Mouse (Mus musculus): ENCODE measurements around the gene Cmtm6. TPM values are rescaled to one million over a fixed set of nuclear protein-coding genes. Genes with fewer than 3 reads are reported as not detected.
"Not testable (repeated sequence)": the region's sequence is repeated elsewhere in the genome, so short reads cannot be mapped to it uniquely, and the experiment has no call there.

Gene Cmtm6
- total RNA-seq, 2 experiments from 2014 or later: 22.0 to 22.4 TPM

DNA sequence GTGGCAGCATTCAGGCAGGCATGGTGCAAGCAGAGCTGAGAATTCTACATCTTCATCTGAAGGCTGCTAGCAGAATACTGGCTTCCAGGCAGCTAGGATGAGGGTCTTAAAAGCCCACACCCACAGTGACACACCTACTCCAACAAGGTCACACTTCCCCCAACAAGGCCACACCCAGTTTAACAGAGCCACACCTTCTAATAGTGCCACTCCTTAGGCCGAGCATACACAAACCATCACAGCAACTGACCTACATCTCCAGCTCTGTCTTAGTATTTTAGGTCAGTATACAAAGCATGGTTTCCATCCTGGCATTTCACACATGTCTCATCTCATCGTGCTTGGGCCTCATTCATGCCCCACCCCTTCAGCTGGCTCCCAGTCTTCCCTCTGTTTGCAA, 2.5 kb upstream of the Cmtm6 start:
- DNase-seq (ENCODE audit: low spot score in 2 of 2): not testable (repeated sequence)

DNA sequence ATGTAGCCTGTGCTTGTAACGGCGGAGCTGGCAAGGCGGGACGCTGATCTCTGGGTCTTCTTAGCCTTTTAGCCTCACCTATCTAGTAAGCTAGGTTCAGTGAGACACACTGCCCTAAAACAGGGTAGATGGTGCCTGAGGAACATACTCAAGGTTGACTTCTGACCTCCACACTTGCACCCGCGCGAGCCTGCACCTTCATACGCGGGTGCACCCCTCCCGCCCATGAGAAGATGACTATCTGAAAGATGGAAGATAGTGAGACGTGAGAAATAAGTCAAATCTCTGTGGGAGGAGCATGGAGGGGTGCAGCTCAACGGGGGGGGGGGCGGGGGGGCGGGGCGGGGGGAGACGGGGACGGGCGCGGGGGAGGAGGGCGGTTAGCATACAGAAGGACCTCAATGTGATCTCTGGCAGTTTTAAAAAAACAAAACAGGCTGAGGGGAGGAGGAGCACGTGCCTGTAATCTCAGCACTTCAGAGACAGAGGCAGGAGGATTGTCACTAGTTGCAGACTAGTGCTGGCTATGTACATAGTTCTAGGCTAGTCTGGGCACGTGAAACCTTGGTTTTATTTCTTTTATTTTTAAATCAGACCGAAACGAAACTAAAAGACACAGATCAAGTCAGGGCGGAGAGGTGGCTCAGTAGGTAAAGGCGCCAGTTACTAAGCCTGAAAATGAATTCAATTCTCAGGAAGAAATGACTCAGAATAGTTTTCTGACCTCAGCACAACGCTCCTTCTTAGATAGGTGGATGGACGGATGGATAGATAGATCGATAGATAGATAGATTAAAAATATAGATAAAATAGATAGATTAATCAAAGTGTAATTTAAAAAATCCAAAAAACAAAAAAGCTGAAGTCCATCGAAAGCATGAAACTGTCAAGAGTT, 758 bp upstream of the Cmtm6 start:
- no peak for DNase-seq (ENCODE audit: low spot score in 2 of 2)

DNA sequence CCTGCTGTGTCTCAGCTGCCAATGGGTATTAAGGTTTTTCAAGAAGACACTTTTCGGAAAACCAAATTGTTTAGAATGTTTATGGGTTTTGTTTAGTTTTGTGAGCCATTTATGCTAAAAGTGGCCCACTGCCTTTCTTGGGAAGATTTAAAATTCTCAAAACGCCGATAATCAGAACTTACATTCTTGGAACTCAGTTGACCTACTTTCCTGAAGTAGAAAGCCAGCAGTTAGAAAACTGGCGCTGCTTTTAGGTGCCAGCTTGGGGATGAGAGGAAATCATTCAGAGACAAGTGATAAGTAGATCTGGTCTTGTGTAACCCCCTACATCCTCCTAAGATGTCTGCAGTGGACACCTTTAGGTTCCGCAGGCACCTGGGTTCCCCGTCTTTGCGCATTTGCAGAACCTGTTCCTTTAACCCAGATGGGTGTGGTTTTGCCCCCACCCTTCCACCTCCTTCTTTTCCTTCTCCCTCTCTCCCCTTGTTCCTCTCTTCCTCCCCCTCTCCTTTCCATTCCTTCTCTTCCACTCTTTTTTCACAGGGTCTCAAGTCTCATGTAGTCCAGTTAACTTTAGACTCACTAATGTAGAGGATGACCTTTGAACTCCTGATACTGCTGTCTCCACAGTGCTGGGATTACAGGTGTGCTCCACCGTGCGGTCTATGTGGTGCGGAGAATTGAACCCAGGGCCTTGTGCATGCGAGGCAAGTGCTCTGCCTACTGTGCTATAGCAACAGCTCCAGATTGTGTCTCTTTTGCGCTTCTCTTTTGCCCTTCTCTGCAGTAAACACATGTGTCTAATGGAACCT, 1.2 kb downstream of the Cmtm6 start:
- no peak for DNase-seq (ENCODE audit: low spot score in 2 of 2)

DNA sequence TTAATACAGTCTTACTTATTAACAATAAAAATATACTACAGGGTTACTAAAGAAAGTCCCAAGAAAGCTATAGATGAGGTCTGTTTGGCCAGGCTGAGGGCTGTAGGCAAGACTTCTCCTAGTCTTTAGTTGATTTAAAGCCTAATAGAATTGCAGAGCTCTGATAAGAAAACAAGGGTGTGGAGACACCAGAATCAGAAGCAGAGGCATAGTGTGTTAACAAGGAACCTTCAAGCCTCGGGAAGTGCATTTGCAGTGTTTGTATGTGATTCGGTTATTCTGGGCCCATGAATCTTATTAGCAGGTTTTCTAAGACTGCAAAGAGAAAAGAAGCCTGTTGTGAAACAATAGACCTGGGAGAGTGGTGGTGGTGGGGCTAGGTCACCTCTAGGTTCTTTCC, 2.3 kb downstream of the Cmtm6 start:
- no peak for DNase-seq (ENCODE audit: low spot score in 2 of 2)

DNA sequence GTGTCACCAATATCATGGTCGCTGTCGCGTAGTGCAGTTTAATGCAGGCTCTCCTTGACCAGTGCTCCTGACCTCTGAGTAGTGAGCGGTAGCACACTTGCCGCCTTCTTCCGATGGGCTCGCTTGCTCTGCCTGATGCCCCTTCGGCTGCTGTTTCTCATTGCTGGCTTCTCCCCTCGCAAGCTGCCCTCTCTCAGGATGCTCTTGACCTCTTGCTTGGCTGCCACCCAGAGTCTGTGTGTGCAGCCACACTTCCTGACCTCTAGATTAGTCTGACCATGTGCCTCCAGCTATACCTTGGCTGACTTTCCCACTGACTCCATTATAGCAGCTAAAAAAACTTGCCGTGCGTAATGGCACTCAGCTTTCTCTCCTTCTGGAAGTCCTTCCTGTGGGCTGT, 5.5 kb downstream of the Cmtm6 start:
- DNase-seq (ENCODE audit: low spot score in 2 of 2): no peak

DNA sequence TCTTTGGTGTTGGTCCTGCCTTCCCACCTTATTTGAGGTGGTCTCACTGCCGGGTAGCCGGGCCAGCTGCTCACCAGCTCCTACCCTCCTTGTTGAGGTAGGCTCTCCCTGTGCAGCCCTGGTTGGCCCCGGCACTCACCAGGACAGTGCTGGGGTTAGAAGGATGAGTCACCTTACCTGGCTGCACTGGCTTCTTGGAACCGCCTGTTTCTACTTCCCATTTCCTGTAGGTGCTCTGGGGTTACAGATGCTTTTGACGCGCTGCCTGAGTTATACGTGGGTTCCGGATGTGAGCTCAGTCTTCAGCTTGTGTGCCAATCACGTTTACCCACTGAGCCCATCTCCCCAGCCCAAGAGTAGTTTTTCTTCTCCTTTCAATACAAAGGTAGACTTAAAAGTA, 9.4 kb downstream of the Cmtm6 start:
- DNase-seq (ENCODE audit: low spot score in 2 of 2): no peak

DNA sequence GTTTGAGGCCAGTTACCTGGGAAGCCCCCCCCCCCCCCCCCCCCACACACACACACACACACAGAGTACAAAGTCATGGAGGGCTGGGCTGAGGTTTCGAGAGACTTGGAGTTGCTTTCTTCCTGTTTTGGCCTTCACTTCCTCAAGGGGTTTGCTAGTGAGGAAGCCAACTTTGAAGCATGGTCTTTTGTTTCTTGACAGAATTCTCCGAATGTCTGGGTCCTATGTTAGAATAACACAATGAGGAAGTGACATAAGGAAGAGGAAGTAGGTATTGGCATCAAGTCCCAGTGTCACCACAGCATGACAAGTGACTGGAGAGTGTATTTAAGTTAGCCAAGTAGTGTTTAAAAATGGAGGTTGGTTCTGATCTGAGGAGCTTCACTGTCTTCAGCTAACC, 11.8 kb downstream of the Cmtm6 start:
- DNase-seq (ENCODE audit: low spot score in 2 of 2): no peak

DNA sequence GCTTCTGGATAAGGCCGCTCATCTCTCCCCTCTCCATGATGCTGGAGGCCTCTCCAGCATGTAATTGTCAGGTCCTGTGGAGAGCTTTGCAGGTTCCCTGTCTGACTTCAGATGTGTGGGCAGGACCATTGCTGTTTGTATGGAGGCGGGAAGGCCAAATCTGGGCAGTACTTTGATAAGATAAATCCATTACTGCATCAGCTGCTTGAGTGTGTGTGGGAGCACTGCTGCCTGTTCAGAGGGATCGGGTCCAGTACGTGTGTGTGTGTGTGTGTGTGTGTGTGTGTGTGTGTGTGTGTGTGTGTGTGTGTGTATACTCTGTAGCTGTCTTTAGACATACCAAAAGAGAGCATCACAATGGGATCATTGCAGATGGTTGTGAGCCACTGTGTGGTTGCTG, 14.2 kb downstream of the Cmtm6 start:
- DNase-seq (ENCODE audit: low spot score in 2 of 2): no peak

DNA sequence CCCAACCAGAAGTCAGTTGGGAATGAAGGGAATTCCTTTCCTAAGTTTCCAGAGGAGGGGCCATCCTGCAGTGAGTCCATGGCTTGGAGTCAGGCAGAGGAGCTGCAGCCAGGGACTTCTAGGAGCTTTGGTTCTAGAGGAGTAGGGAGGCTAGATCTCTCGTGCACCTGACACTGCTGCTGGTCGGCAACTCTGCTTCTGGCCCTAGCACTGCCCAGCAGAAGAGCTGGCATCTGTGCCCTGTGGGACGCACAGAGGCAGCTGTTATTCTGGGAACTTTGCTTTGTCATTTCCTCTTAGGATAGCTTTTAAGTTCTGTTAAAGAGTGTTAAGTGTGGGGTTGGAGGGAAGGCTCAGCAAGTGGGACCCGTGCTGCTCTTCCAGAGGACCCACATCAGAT, 14.7 kb downstream of the Cmtm6 start:
- no peak for DNase-seq (ENCODE audit: low spot score in 2 of 2)

DNA sequence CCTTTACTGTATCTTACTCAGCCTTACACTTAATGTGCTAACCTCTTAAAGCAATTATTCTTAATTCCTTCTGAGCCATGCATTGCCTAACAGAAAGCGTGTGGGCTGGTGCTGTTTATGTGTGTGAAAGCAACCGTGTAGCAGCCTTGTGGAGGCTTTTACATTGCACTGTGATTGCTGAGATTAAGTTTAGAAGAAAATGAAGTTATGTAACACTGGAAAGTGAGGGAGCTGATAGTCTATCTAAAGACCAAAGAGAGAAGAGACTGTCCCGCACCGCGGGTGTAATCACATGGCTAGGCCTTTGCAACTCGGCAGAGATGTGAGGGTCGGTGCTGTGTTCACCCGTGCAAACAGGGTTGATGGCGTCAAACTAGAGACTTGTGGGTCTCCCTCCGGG, 16.1 kb downstream of the Cmtm6 start:
- DNase-seq (ENCODE audit: low spot score in 2 of 2): no peak

DNA sequence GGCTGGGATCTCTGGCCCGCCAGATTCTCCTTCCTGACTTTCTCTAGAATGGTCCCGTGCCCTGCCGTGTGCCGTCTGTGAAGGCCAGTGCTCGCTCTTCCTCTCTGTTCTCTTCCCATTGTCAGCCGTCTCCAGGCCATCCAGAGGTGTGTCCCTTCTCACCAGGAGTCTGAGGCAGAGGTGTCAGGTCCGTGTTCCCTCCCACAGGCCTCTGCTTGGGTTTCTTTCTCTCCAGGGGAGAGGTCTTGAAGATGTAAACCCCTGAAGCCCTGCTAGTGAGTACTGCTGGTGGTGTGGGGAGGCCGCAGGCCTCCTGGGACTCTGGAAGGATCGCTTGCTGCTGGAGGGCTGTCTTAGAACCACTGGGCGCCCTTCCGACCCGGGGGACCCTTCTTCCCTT, 16.6 kb downstream of the Cmtm6 start:
- no peak for DNase-seq (ENCODE audit: low spot score in 2 of 2)

DNA sequence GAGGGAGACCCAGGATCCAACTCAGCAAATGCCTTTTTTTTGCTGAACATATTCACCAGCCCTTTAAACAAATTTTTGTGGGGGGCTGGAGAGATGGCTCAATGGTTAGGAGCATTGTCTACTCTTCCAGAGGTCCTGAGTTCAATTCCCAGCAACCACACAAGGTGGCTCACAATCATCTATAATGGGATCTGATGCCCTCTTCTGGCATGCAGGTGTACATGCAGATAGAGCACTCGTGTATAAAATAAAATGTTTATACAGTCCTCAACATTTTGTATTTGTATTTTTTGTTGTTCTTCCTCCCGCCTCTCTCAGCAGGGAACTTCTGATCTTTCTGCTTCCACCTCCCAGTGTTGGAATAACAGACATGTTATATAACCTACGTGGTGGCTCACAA, 20.7 kb downstream of the Cmtm6 start:
- DNase-seq (ENCODE audit: low spot score in 2 of 2): no peak

DNA sequence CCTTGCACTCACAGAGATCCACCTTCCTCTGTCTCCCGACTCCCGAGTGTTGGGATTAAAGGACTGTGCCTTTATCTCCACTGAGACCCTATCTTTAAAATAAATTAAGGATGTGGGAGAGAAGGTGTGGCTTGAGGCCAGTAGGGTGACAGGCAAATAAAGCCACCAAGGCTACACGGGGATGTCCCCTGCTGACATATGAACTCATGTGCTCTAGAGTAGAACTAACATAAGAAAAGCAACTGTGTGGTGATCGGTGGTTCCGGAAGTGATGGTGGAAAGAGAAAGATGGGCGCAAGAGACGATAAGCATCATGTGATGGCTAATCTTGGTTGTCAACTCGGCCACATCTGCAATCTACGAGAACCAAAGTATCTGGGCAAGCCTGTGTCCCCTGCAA, 21.4 kb downstream of the Cmtm6 start:
- DNase-seq (ENCODE audit: low spot score in 2 of 2): no peak

DNA sequence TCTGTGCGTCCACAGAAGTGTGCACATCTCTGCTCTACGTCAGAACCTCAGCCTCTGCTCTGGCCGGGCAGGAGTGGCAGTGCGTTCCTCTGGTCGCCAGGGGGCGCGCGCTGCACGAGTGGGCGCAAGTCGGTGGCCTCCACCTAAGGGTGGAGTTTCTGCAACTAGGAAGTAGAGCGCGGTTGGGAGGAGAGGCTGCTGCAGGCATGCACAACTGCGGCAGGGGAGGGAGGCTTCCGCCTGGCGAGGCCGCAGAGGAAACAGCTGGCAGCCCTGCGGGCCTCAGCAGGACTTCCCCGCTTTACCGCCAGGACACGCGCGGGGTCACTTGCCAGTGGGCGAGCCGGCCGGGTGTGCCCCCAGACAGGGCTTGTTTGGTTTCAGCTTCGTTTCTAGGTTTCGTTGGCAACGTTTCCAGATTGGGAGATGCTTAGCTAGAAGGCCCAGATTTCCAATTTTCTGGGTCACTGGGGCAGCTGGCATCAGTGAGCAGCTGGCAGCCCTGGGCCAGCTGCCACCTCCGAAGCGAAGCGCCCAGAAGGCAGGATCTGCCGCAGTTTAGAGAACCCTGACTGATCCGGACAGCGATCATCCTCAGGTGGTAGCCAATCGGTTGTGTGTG, 22.1 kb downstream of the Cmtm6 start:
- DNase-seq (ENCODE audit: low spot score in 2 of 2): peak; percentile 88 to 92

DNA sequence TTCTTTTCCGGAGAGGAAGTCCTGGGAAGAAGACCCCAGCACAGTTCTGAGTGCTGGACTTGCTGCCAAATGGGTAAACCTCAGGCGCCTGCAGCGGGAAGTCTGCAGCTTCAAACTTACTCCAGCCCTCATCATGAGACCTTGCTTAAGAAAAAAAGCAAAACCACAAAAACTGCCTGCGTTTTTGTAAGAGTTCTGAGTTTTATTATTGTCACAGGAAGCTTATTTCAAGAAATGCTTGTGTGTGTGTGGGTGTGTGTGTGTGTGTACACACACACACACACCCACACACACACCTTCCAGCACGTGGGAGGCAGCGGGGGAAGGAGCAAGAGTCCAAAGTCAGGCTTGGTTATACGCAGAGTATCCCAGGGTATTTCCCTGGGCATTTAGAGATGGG, 27.4 kb downstream of the Cmtm6 start:
- no peak for DNase-seq (ENCODE audit: low spot score in 2 of 2)

DNA sequence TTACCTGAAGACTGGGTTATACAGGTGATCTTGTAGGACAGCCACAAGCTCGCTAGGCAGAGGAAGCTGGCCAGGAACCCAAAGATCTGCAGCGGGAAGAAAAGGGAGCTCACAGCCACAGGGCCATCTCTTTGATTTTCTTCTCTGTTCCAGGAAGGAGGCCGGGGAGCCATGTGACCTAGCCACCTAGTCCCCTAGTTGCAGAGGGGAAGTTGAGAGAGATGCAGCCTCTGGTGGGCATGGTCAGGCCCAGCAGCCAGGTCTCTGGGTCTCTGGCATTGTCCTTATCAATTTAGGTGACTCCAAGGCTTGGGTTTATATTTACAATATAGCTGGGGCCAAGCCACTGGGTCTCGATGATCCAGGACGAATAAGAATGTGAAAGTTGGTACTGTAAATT, 27.9 kb downstream of the Cmtm6 start:
- DNase-seq (ENCODE audit: low spot score in 2 of 2): no peak

DNA sequence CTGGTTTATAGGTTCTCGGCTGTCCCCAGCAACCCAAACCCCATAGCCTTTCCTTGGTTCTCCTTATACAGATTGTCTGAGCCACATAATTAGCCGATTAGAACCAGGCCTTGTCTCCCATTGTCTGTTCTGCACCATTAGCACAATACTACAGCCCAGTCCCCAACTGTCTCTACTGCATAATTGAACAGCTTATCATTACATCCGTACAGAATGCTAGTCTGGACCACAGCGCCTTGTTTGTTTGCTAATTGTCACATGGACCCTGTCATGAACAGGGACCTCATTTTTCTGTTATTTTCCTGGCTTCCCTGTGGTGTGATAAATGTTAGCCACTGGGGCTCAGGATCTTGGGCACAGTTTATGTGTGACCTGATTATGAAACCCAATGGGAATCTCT, 29.0 kb downstream of the Cmtm6 start:
- no peak for DNase-seq (ENCODE audit: low spot score in 2 of 2)

DNA sequence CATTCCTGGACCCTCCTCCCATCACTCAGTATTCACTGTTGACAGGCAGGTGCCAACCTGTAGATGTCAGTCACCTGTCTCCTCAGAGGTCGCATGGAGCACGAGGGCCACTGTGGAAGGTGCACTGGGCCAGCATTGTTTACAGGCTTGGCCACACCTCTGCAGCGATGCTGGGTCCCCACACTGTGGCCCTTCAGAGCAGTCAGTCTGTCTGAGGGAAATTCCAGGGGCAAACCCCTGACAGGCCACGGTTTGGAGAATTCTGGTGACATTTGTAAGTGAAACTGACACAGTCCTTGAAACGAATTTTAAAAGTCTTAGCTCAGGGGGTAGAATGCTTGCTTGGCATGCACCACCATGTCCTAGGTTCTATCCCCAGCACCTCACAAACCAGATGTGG, 29.4 kb downstream of the Cmtm6 start:
- no peak for DNase-seq (ENCODE audit: low spot score in 2 of 2)

DNA sequence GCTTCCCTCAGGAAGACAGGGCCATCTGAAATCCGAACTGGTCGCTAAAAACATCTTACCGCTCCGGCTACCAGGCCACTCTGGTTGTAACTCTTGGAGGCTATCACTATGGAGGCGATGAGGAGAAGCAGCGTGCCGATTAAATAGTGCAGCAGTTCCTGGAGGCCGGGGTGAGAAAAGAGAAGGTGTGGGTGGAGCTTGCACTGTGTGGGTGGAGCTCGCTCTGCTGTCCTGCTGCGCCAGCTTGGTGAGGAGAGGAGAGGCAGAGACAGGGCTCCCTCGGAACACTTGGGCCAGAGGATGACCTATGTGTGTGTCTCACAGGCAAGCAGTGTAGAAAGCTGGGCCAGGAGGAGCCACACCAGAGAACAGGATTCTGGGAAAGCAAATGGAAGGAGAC, 30.9 kb downstream of the Cmtm6 start:
- no peak for DNase-seq (ENCODE audit: low spot score in 2 of 2)

DNA sequence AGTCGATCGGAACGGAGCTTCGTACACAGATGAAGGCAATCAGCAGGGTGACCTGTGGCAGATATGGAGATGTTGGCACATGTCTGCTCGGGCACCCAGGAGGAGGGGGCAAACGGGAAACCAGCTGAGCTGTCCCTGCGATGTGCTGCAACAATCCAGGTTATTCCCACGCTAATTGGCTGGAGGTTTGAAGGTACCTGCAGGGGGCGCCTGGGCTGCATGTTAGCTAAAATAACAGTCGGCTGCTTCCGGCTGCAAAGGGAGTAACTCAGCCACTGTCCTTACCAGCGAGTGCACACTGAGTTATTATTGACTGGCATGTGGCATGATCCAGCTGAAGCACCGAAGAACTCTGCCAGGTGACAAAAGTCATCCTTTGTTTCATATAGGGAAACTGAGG, 32.4 kb downstream of the Cmtm6 start:
- DNase-seq (ENCODE audit: low spot score in 2 of 2): peak in 1 of 2 experiments; percentile 49

DNA sequence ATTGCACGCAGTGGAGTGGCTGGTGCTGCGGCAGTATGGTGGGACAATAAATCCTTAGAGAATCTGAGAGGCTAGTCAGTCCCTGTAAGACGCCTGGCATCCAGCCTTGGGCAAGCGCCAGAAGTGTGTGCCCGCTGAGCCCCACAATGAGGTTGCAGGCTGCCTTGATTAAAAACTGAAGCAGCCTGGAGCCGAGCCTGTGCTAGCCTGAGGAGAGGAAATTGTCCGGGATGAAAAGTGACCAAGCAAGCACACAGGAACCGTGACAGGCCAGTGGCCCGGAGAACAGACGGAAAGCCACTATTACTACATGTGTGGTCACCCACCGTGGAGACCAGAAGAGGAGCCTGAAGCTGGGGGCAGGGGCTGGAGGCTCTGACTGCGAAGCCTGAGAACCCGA, 36.1 kb downstream of the Cmtm6 start:
- DNase-seq (ENCODE audit: low spot score in 2 of 2): peak in 1 of 2 experiments; percentile 44

DNA sequence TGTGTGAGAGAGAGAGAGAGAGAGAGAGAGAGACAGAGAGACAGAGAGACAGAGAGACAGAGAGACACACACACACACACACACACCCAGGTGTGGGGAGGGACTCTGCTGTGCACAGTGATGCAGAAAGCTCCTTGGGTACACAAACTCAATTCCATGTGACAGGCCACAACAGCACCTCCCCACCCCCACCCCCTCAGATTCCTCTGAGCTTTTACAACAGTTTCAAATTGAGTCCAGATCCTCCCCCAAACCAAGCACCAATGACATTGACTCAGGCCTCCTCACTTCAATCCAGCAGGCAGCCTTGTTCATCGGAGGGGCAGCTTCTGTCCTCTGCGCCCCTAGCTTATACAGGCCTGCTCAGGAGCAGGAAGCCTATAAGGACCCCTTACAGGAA, 36.6 kb downstream of the Cmtm6 start:
- DNase-seq (ENCODE audit: low spot score in 2 of 2): no peak
